Mouse (Mus musculus) right cerebral cortex, postnatal 4 days (tissue): ENCODE results near the gene Ank2.
A peak's percentile ranks its signal among the peaks of the same experiment; 100 is the strongest.

Experiments used
- DNase-seq: peaks from one replicate; pipeline ENCODE4 v3.0.0-alpha.2; 2022

The Ank2 gene

GRCm38 (mm10) chr3:127281390-127281789, 217.8 kb downstream of the Ank2 start:
- no peak for DNase-seq

GRCm38 (mm10) chr3:127280376-127280775, 218.8 kb downstream of the Ank2 start:
- no peak for DNase-seq

GRCm38 (mm10) chr3:127275953-127276352, 223.2 kb downstream of the Ank2 start:
- DNase-seq: no peak

- DNase-seq: no peak
Observed at GRCm38 (mm10) chr3:127272801-127273200, 226.3 kb downstream of the Ank2 start.

- no peak for DNase-seq
Observed at GRCm38 (mm10) chr3:127269616-127270015, 229.5 kb downstream of the Ank2 start.

- DNase-seq: no peak
Observed at GRCm38 (mm10) chr3:127267846-127268245, 231.3 kb downstream of the Ank2 start.

GRCm38 (mm10) chr3:127265732-127266131, 233.4 kb downstream of the Ank2 start:
- no peak for DNase-seq

GRCm38 (mm10) chr3:127265182-127265581, 234.0 kb downstream of the Ank2 start:
- no peak for DNase-seq

- no peak for DNase-seq
Observed at GRCm38 (mm10) chr3:127260786-127261166, 238.4 kb downstream of the Ank2 start.

- DNase-seq: no peak
Observed at GRCm38 (mm10) chr3:127260007-127260785, 239.0 kb downstream of the Ank2 start.

GRCm38 (mm10) chr3:127258466-127259075, 240.6 kb downstream of the Ank2 start:
- DNase-seq: no peak

GRCm38 (mm10) chr3:127257969-127258368, 241.2 kb downstream of the Ank2 start:
- peak; percentile 8 for DNase-seq

GRCm38 (mm10) chr3:127257279-127257925, 241.7 kb downstream of the Ank2 start:
- peak; percentile 17 for DNase-seq

- no peak for DNase-seq
Observed at GRCm38 (mm10) chr3:127256681-127257080, 242.5 kb downstream of the Ank2 start.

- DNase-seq: no peak
Observed at GRCm38 (mm10) chr3:127250930-127251329, 248.2 kb downstream of the Ank2 start.

GRCm38 (mm10) chr3:127248611-127249010, 250.5 kb downstream of the Ank2 start:
- no peak for DNase-seq

- no peak for DNase-seq
Observed at GRCm38 (mm10) chr3:127246989-127247708, 252.0 kb downstream of the Ank2 start.

- no peak for DNase-seq
Observed at GRCm38 (mm10) chr3:127243928-127244642, 255.1 kb downstream of the Ank2 start.

- no peak for DNase-seq
Observed at GRCm38 (mm10) chr3:127242234-127242810, 256.8 kb downstream of the Ank2 start.

GRCm38 (mm10) chr3:127235271-127235670, 263.9 kb downstream of the Ank2 start:
- no peak for DNase-seq

- DNase-seq: peak; percentile 76
Observed at GRCm38 (mm10) chr3:127225799-127226730, 273.1 kb downstream of the Ank2 start.
